Mouse (Mus musculus): ENCODE results near the gene Gm10778. TPM values are rescaled to one million over a fixed set of nuclear protein-coding genes. Genes with fewer than 3 reads are reported as not detected.
A peak's percentile ranks its signal among the peaks of the same experiment; 100 is the strongest.

The Gm10778 gene
- polyA plus RNA-seq, 1 experiment from 2014 or later, result 4.5 TPM

- H3K9me3 ChIP-seq, result peaks cover 7% of the 10 kb centered on the region; the same call in 1 of the 2 replicates
- no peak overlapping the region for H3K4me3 ChIP-seq
- peaks cover 11% of the 10 kb centered on the region for H3K36me3 ChIP-seq (replicated peaks)
- DNase-seq (ENCODE audit: extremely low spot score, low spot score), result no peak
- 69% methylated on average over 3 of the region's 3 CpGs for WGBS
- H3K4me1 ChIP-seq, result peaks cover 8% of the 10 kb centered on the region
- H3K27me3 ChIP-seq (ENCODE audit: poor library complexity, severe bottlenecking), result no peaks in the 10 kb centered on the region
- H3K27ac ChIP-seq, result no peak overlapping the region
Observed at GRCm38 (mm10) chr10:81612779-81613178, 36.1 kb upstream of the Gm10778 start.

- H3K27me3 ChIP-seq (ENCODE audit: poor library complexity, severe bottlenecking), result no peaks in the 10 kb centered on the region
- no peak for DNase-seq (ENCODE audit: extremely low spot score, low spot score)
- peaks cover 7% of the 10 kb centered on the region; the same call in 1 of the 2 replicates for H3K9me3 ChIP-seq
- peaks cover 7% of the 10 kb centered on the region for H3K36me3 ChIP-seq (replicated peaks)
- no peak overlapping the region for H3K27ac ChIP-seq
- H3K4me1 ChIP-seq, result peaks cover 8% of the 10 kb centered on the region
- WGBS, result 74% methylated on average over 6 of the region's 6 CpGs
- H3K4me3 ChIP-seq, result no peak overlapping the region
Observed at GRCm38 (mm10) chr10:81615486-81615885, 33.4 kb upstream of the Gm10778 start.

- H3K36me3 ChIP-seq (replicated peaks), result peaks cover 51% of the 10 kb centered on the region
- no peaks in the 10 kb centered on the region for H3K27me3 ChIP-seq (ENCODE audit: poor library complexity, severe bottlenecking)
- H3K27ac ChIP-seq, result no peak overlapping the region
- no peak overlapping the region for H3K4me3 ChIP-seq
- peaks cover 8% of the 10 kb centered on the region for H3K4me1 ChIP-seq
- H3K9me3 ChIP-seq, result no peaks in the 10 kb centered on the region
- WGBS, result 88% methylated on average over 5 of the region's 5 CpGs
- DNase-seq (ENCODE audit: extremely low spot score, low spot score), result no peak
Observed at GRCm38 (mm10) chr10:81619976-81620375, 28.9 kb upstream of the Gm10778 start.

GRCm38 (mm10) chr10:81620786-81621185, 28.1 kb upstream of the Gm10778 start:
- H3K27me3 ChIP-seq (ENCODE audit: poor library complexity, severe bottlenecking), result no peaks in the 10 kb centered on the region
- H3K4me1 ChIP-seq, result peaks cover 3% of the 10 kb centered on the region
- no peaks in the 10 kb centered on the region for H3K9me3 ChIP-seq
- H3K27ac ChIP-seq, result no peak overlapping the region
- DNase-seq (ENCODE audit: extremely low spot score, low spot score), result no peak
- peaks cover 60% of the 10 kb centered on the region for H3K36me3 ChIP-seq (replicated peaks)
- 56% methylated on average over 9 of the region's 9 CpGs for WGBS
- no peak overlapping the region for H3K4me3 ChIP-seq

GRCm38 (mm10) chr10:81623441-81623840, 25.4 kb upstream of the Gm10778 start:
- H3K27ac ChIP-seq, result no peak overlapping the region
- peaks cover 26% of the 10 kb centered on the region for H3K4me1 ChIP-seq
- DNase-seq (ENCODE audit: extremely low spot score, low spot score), result no peak
- no peaks in the 10 kb centered on the region for H3K27me3 ChIP-seq (ENCODE audit: poor library complexity, severe bottlenecking)
- no peak overlapping the region for H3K4me3 ChIP-seq
- H3K36me3 ChIP-seq (replicated peaks), result peaks cover 65% of the 10 kb centered on the region
- H3K9me3 ChIP-seq, result no peaks in the 10 kb centered on the region
- 57% methylated on average over 8 of the region's 8 CpGs for WGBS

- 0 out of 2 replicates have a peak, but pooled peaks cover 5% of the 10 kb centered on the region for H3K27me3 ChIP-seq (ENCODE audit: poor library complexity, severe bottlenecking)
- peaks cover 49% of the 10 kb centered on the region for H3K36me3 ChIP-seq (replicated peaks)
- no peaks in the 10 kb centered on the region for H3K9me3 ChIP-seq
- WGBS, result 91% methylated on average over 22 of the region's 22 CpGs
- peak overlapping the region; percentile 67 for H3K4me3 ChIP-seq
- H3K4me1 ChIP-seq, result peaks cover 28% of the 10 kb centered on the region
- H3K27ac ChIP-seq, result peak overlapping the region; percentile 91
- no peak for DNase-seq (ENCODE audit: extremely low spot score, low spot score)
Observed at GRCm38 (mm10) chr10:81626101-81626993, 22.5 kb upstream of the Gm10778 start.

GRCm38 (mm10) chr10:81626994-81627835, 21.6 kb upstream of the Gm10778 start, which contains the start of gene Sirt6:
TSS of gene Sirt6 (minus strand) at chr10:81627797.
- Histone ChIP-seq H3K4me3 (peak within 1 kb of the TSS; percentile 67), H3K27ac (peak within 1 kb of the TSS; percentile 91), H3K9me3 (no peaks in the 10 kb centered on the region), H3K4me1 (peaks cover 28% of the 10 kb centered on the region), H3K27me3 (ENCODE audit: poor library complexity, severe bottlenecking) (0 out of 2 replicates have a peak, but pooled peaks cover 6% of the 10 kb centered on the region), H3K36me3 (replicated peaks) (peaks cover 40% of the 10 kb centered on the region)
- 6% methylated on average over 40 of the region's 40 CpGs for WGBS
- DNase-seq (ENCODE audit: extremely low spot score, low spot score), result peak; percentile 92

GRCm38 (mm10) chr10:81627836-81628220, 21.0 kb upstream of the Gm10778 start:
- Histone ChIP-seq H3K4me3 (peak overlapping the region; percentile 67), H3K27ac (peak overlapping the region; percentile 91), H3K9me3 (no peaks in the 10 kb centered on the region), H3K4me1 (peaks cover 31% of the 10 kb centered on the region), H3K36me3 (replicated peaks) (peaks cover 34% of the 10 kb centered on the region), H3K27me3 (ENCODE audit: poor library complexity, severe bottlenecking) (0 out of 2 replicates have a peak, but pooled peaks cover 12% of the 10 kb centered on the region)
- no peak for DNase-seq (ENCODE audit: extremely low spot score, low spot score)
- 69% methylated on average over 7 of the region's 7 CpGs for WGBS

- no peak for DNase-seq (ENCODE audit: extremely low spot score, low spot score)
- H3K36me3 ChIP-seq (replicated peaks), result peaks cover 29% of the 10 kb centered on the region
- H3K4me1 ChIP-seq, result peaks cover 36% of the 10 kb centered on the region
- H3K9me3 ChIP-seq, result no peaks in the 10 kb centered on the region
- H3K4me3 ChIP-seq, result peak within 1 kb of the TSS; percentile 67
- WGBS, result 84% methylated on average over 16 of the region's 16 CpGs
- H3K27me3 ChIP-seq (ENCODE audit: poor library complexity, severe bottlenecking), result 0 out of 2 replicates have a peak, but pooled peaks cover 13% of the 10 kb centered on the region
- H3K27ac ChIP-seq, result peak within 1 kb of the TSS; percentile 91
Observed at GRCm38 (mm10) chr10:81628390-81628789, 20.5 kb upstream of the Gm10778 start, which contains the start of gene Ankrd24. TSS of gene Ankrd24 (plus strand) at chr10:81628540.

- Histone ChIP-seq H3K9me3 (no peaks in the 10 kb centered on the region), H3K27me3 (ENCODE audit: poor library complexity, severe bottlenecking) (peaks cover 26% of the 10 kb centered on the region), H3K4me3 (peak overlapping the region; percentile 62), H3K4me1 (peaks cover 27% of the 10 kb centered on the region), H3K36me3 (replicated peaks) (no peaks in the 10 kb centered on the region), H3K27ac (peak overlapping the region; percentile 83)
- DNase-seq (ENCODE audit: extremely low spot score, low spot score), result peak; percentile 85
- 4% methylated on average over 37 of the region's 37 CpGs for WGBS
Observed at GRCm38 (mm10) chr10:81633253-81634099, 15.4 kb upstream of the Gm10778 start.

GRCm38 (mm10) chr10:81636338-81636737, 12.5 kb upstream of the Gm10778 start:
- peaks cover 29% of the 10 kb centered on the region for H3K4me1 ChIP-seq
- WGBS, result 18% methylated on average over 8 of the region's 8 CpGs
- no peak for DNase-seq (ENCODE audit: extremely low spot score, low spot score)
- no peak overlapping the region for H3K27ac ChIP-seq
- H3K36me3 ChIP-seq (replicated peaks), result no peaks in the 10 kb centered on the region
- H3K4me3 ChIP-seq, result no peak overlapping the region
- H3K9me3 ChIP-seq, result no peaks in the 10 kb centered on the region
- peaks cover 21% of the 10 kb centered on the region for H3K27me3 ChIP-seq (ENCODE audit: poor library complexity, severe bottlenecking)

- Histone ChIP-seq H3K9me3 (no peaks in the 10 kb centered on the region), H3K4me1 (peaks cover 41% of the 10 kb centered on the region), H3K27ac (no peak overlapping the region), H3K27me3 (ENCODE audit: poor library complexity, severe bottlenecking) (peaks cover 13% of the 10 kb centered on the region), H3K4me3 (no peak overlapping the region), H3K36me3 (replicated peaks) (no peaks in the 10 kb centered on the region)
- no peak for DNase-seq (ENCODE audit: extremely low spot score, low spot score)
- 75% methylated on average over 6 of the region's 6 CpGs for WGBS
Observed at GRCm38 (mm10) chr10:81638101-81638500, 10.8 kb upstream of the Gm10778 start.

Data from forebrain, embryonic 10.5 days (tissue).